Mouse (Mus musculus) 3134 (cell line): ENCODE results near the gene Mtmr6.

Experiments used
- DNase-seq: peaks from one replicate; pipeline ENCODE4 v3.0.0-alpha.2; 2011; ENCODE audit warnings: low spot score; ENCODE audit not compliant: insufficient read length; ENCODE audit errors: extremely low read depth

Gene Mtmr6

DNA sequence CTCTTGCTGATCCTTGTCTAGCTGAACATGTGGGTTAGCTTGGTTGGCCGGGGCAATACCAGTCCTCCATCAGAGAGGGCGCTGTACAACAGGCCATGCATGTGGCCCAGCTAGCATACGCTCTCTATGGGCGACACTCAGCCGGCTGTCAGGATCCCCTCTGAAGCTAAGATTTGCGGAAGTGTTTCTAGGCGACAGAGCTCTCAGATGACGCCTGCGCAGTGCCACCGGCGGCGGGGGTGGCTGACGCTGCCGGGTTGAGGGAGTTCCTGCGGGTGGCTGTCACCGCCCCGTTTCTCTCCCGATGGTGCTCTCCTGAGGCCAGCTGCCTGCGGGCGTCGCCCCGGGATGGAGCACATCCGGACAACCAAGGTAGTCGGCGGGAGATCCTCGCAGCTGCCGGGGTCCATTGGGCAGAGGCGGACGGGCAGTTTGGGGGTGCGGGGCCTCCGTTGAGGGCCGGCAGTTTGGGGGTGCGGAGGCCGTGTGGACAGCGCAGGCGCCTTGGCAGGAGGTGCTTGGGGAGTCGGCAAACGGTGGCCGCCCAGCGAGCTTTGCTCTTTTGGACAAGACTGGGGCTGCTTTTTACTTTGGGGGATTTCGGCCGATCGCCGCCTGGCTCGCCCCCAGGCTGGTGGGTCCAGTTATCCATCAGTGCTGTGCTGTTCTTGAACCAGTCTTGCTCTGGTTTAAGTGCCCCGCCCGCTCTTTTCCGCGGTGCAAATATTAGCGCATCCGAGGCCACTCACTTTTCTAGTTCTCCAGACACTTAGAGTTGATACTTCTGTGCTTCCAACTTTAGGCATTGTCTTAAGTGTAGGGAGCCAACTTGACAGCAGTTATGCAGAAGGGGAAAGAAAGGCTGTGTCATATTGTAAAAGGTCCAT lies at the start of gene Mtmr6:
Mtmr6 (plus strand) TSS at position 239 of the 887 bp plus-strand sequence.
- DNase-seq: peak; percentile 98

DNA sequence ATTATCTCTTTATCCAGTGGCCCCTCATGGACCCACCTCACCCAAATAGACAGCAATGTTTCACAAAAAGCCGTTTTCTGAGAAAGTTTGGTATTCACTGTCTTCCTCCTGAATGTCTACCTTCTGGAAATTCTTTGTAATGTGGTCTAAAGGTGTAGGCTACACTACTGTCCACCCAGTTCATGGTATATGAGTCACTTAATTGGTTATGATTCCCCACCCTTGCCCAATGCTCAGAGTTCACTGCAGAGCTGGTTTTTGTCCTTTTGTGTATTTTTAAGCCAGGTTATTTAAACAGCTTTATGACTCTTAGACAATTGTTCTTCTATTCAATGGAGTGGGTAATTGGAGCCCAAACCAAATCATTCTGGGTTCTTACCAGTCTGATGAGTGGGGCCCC lies 48.9 kb upstream of the Mtmr6 start:
- no peak for DNase-seq

- DNase-seq: no peak
Measured at GRCm38 (mm10) chr14:60217616-60218015, 47.4 kb upstream of the Mtmr6 start.

DNA sequence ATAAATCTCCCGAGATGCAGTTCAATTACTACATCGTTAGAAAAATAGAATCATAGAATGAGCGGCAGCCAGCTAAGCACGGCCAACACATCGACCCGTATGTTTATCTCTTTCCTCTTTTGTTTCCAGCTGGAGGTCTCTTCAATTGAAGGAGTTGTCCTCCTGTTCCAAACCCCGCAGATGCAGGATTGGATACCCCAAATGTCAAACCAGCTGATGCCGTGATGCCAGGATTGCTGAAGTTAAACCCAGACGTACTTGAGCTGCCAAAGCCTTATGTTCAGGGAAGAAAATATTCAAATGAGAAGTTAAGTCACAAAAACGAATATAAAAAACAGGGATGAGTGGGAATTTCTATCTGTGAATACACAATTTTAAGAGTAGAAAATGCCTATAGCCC lies 45.1 kb upstream of the Mtmr6 start:
- DNase-seq: no peak

GRCm38 (mm10) chr14:60238551-60238950 lies 26.5 kb upstream of the Mtmr6 start:
- DNase-seq: no peak

DNA sequence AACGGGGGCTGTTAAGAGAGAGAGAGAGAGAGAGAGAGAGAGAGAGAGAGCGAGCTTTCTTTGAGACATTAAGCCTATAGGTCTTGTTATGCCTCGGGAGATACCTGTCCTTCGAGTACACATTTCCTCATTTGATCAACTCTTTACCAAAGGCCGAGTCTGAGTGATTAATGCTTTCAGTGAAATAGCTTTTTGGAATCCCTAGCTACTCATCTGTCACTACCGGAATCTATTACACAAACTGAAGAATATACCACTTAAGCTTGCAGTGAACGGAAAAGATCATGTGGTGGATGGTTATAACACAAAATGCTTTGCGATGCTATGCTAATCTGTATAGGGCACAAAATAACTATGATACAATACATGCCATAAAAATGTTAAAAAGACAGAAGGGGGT lies 14.7 kb upstream of the Mtmr6 start:
- DNase-seq: no peak

DNA sequence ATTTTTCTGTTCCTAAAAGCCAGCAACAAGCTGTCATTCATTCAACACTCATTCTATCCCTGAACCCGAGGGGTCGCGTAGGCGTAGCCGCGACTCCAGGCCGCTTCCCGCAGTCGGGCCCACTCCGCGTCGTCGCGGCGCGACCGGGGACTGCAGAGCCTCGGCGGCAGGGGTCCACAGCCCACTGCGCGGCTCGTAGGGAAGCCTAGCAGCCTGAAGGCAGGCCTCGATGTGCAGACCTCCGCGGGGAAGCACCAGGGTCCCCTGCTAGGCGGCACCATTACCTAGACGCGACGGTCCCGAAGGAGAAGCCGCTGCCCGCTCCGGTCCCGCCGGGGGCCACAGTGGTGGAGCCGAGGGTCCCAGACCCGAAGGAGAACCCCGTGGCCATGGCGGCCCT lies 14.1 kb upstream of the Mtmr6 start:
- no peak for DNase-seq

DNA sequence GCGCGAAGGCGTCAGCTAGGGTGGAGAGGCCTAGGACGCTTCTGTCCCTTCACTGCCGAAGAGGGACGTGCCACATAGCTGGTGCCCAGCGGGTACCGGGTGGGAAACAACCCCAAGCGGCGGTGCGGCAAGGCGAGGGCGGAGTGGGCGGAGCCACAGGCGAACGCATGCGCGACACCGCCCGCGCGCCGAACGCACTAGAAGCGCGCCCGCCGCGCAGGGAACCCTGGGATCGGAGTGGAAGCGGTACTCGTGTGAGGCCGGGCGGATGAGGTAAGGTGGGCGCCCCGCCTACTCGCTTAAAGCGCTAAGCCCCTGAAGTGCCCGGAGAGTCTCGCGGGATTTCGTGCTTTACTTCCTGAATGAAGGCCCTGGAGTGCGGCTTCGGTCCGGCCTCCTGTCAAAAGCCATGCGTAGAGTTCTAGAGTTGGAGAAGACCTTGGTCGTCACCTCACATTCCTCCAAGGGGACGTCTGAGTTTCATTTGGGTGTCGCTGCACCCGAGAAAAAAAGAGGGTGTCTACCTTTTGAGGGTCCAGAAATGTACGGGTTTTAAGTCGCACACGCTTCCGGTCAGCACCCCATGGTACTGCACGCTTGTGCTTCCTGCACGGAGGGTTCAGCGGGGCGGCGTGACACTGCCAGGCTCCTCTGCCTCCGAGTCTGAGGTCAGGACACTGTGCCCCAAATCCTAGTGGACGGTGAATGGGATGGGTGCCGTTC lies 13.6 kb upstream of the Mtmr6 start, which contains the start of the genes Nupl1 and Gm49336:
Nupl1 (minus strand) TSS at position 151 of the 723 bp plus-strand sequence.
Gm49336 (minus strand) TSS at position 227 of the 723 bp plus-strand sequence.
- peak; percentile 96 for DNase-seq

GRCm38 (mm10) chr14:60252004-60253000 lies 12.7 kb upstream of the Mtmr6 start:
- DNase-seq: peak; percentile 9

DNA sequence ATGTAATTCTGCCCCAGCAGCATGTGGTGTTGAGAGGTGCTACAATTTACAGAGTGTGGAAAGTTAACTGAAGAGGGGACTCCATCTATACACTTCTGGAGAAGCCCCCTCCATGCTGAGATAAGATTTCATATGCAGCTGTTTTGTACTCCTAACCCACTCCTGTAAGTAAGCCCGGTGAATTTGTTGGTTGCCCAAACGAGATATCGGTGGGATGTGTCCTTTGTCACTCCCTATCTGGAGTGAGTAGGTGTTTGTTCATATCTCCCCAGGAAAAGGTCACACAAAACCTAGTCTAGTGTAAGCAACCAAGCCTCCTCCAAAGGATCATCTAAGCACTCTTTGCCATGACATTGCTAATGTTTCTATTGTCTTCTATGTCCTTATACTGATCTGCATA lies 11.6 kb upstream of the Mtmr6 start:
- DNase-seq: no peak

- no peak for DNase-seq
Measured at GRCm38 (mm10) chr14:60254774-60255173, 10.3 kb upstream of the Mtmr6 start.

DNA sequence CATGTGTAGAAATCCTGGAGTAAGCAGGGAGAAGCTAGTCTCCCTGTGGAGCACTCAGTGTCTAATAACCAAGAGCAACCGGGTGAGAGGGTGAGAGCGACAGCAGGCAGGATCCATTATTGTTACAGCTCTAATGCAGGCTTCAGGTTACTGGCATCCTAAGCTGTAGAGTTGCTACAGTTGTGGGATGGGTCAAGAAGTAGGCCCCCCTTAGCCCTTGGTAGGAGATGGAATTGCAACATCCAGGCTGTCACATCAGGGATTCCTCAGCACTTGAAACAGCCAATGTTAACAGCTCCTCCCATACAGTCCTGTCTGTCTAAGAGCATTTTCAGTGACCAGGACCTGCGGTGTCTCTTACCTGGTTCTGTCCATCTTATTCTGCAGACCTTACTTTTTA lies 8.7 kb upstream of the Mtmr6 start:
- DNase-seq: no peak

DNA sequence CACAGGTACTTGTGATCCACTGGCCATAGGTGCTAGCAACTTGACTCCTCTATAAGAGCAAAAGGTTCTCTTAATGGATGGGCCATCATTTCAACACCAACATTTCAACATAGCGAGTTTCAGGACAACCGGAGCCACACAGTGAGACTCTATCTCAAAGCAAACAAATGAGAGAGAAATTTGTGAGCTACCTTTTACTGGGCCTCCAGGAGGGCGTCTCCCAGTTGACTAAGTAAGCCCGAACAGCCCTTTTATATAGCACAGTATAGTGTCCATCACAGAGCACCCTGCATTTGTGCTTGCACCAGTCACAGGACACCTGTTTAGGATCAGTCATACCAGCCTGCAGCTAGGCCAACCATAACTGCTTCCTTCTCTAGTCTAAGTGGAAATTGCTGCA lies 7.9 kb upstream of the Mtmr6 start:
- DNase-seq: no peak

DNA sequence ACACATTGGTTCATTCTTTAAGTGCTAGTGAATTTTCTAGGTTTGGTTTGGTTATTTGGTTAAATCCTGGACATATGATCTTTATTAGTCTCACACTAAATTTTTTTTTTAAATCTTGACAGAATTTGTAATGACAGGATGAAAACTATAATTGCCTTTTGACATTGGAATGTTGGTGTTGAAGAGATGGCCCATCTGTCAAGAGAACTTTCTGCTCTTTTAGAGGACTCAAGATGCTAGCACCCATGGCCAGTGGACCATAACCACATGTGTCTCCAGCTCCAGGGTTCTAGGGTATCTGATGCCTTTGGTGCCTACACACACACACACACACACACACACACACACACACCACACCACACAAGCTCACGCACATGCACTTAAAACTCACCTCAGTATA lies 7.2 kb upstream of the Mtmr6 start:
- DNase-seq: no peak

DNA sequence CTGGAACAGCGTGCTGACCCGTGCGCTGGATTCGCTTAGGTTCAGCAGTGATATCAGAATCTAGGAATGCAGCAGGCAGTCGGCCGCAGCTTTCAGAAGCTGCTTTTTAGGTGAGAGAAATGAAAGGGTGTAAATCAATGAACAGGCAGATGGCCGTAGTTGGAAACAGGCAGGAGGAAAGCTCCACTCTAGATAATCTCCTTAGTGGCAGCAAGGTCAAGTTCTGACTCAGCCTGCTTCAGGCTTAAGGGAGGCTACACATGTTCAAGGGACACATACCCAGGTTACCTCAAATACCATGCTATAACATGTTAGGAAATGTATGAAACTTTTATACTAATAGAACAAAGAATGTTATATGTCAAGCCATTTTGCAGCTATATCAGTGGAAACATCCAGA lies 2.7 kb upstream of the Mtmr6 start:
- no peak for DNase-seq

GRCm38 (mm10) chr14:60269333-60269732 lies 4.3 kb downstream of the Mtmr6 start:
- DNase-seq: no peak

DNA sequence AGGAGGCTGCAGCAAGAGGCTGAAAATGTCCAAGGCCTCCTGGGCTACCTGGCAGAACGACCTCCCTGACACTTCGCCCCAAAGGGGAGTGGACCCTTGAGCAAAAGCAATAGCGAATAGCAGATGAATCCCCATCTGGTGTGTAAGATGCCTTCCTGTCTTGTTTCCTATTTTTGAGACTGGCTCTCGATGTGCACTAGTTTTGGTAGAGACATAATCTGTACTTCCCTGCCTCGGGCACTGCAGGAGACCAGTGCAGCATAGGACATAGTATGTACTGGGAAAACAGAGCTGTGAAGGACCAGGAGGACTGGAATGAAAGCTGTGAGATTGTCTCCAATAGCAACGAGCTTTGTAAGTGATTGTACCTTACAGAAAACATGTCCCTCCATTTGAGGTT lies 8.3 kb downstream of the Mtmr6 start:
- DNase-seq: no peak

DNA sequence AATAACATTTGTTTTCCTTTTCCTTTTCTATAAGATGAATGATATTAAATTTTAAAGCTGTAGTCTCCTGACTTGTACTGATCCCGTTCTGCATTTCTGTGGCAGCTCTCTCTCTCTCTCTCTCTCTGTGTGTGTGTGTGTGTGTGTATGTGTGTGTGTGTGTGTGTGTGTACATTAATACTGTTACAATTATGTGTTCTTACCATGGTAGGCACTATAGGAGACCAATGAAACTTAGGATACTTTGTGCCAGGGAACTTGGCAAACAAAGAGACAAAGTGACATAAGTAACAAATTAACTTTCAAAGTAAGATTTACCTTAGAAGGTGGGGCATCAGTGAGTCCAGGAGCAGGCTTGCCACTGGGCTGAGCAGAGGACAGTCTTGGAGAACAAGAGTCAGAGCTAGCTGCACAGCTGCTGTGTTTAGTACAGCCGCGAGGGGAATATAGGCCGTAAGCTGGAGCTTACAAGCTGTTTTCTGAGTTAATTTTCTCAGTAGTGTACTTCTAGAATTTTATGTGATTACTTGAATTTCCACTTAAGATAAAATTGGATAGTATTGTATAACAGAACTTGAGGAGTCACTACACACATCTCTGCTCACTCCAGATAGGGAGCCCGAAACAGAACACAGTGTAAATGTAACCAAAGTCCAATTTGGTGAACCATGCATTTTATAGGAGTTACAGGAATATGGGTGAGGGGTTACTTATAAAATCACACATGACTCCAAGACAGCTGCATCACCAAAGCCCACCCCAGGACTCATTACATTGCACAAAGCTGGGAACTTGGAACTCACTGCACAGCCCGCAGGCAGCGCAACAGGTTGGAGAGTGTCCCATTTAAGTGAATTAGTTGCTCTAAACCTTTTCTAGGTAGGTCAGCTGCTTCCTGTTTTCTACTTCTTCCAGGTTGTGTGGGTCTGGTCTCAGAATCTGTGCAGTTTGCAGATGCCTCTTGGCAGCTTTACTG lies 10.6 kb downstream of the Mtmr6 start:
- DNase-seq: no peak

DNA sequence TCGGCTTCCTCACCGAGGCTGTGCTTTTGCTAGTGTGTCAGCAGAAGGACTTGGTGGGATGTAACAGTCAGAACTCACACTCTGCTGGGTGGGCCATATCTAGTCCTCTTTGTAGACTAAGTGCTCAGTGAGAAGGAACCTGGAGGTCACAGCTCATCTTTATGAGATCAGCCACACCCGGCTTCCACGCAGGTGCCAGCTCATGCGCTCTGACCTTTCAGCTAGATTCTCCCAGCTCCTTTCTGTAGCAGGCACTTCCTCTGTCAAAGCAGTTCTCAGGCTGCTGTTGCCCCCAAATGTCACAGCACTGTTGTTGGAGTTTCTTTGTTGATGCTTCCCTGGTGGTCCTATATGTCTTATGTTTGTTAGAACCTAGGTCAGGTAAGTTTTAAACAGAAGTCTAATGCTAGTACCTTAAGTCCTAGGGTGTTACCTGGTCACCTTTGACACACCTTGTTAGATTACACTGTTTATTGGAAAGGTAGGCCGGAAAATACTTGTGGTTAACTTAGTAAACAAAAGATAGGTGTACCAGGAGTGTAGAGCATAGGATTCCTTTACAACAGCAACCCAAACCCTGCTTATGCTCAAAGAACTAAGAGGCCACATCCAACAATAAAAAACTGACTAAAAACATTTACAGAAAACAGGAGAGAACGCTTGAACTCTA lies 21.3 kb downstream of the Mtmr6 start:
- DNase-seq: no peak
